Mouse (Mus musculus): ENCODE data around the gene Marco. TPM values are rescaled to one million over a fixed set of nuclear protein-coding genes. Genes with fewer than 3 reads are reported as not detected.

The Marco gene
- total RNA-seq, 4 experiments from 2014 or later, result 0.17 TPM; not detected in 3

DNA sequence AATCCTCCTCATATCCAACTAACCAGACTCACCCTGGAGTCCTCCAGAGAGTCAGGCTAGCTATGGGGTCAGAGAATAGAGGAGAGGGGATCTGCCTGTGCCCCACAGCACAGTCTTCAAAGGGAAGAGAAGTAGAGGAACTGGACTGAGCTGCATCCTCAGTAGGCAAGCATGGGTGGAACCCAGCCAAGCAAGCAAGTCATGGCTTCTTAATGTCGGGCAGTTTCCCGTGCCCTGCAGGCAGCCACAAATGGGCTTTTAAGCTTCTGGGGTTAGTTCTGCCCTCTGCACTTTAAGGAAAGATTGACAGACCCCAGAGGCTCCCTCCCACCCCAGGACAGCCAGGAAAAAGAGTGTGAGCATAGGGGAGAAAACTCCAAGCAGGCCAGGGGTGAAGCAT, 63.2 kb downstream of the Marco start:
- no peak for DNase-seq (ENCODE audit: low spot score)

DNA sequence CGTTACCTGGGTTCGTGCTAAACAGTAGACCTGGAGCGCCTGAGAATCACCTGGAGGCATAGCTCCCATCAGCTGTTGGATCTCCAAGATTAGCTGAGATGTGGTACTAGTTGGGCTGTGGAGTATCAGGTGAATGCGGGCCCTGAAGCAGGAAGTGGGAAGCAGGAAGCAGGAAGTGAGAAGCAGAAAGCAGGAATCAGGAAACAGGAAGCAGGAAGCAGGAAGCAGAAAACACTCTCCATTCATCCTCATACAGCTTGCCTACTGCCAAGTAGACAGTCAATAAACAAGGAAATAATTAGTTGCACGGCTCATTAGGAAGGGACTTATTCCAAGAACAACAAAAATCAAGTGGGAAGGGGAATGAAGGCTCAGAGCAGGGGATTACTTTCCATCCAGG, 69.2 kb downstream of the Marco start:
- DNase-seq (ENCODE audit: low spot score), result no peak

GRCm38 (mm10) chr1:120430171-120430570, 74.7 kb downstream of the Marco start:
- DNase-seq (ENCODE audit: low spot score), result no peak

DNA sequence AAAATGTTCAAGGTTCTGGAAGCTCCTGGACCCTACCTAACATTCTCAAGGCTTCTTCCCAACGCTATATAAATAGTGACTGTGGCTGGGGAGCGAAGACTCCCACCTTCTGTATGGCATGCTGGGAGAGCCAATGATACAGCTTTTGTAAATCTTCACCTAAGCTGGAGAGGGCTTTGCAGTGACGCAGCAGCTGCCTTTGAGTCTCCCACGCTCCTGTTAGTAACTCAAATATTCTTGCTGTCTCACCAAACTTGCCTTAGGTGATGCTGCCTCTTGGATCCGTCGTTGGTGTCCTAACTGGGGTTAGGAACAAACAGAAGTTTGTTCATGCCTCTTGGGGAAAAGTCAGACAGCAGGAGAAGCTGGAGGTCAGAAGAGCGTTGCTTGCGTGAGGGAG, 79.2 kb downstream of the Marco start:
- no peak for DNase-seq (ENCODE audit: low spot score)

Other genes starting within 250 kb of the Marco start
- gene Steap3, start 232.3 kb downstream of the Marco start, total RNA-seq (2022), result 10 to 100 TPM; 25.3 to 29.5 (median 28.3) TPM
- under 1 TPM in 1 of 4 experiments, not detected in 3; 0.14 TPM for gene C1ql2, start 164.4 kb downstream of the Marco start, total RNA-seq (2022)
- not detected for gene En1, start 97.4 kb upstream of the Marco start, total RNA-seq (2022)

All from heart, adult 8-10 months (tissue).